Mouse (Mus musculus): ENCODE data around the gene Map3k10. TPM values are rescaled to one million over a fixed set of nuclear protein-coding genes. Genes with fewer than 3 reads are reported as not detected.

The Map3k10 gene
- total RNA-seq (2023): 1 to 10 TPM; 4.3 to 7.5 TPM

GRCm38 (mm10) chr7:27674522-27675221 is at the start of gene Map3k10:
Gene Map3k10, minus strand, starts transcription at chr7:27674598.

GRCm38 (mm10) chr7:27688815-27689612 is 14.6 kb upstream of the Map3k10 start, which contains the start of gene Zfp607b:
Gene Zfp607b, plus strand, starts transcription at chr7:27689340.

GRCm38 (mm10) chr7:27653681-27654437 is 20.5 kb downstream of the Map3k10 start, which contains the start of gene Ttc9b:
Gene Ttc9b, plus strand, starts transcription at chr7:27653915.

Other genes starting within 250 kb of the Map3k10 start
- under 1 TPM; 0.11 to 0.61 TPM for gene Sptbn4, start 226.9 kb downstream of the Map3k10 start, total RNA-seq (2023)
- gene Blvrb, start 226.6 kb downstream of the Map3k10 start, total RNA-seq (2023): 10 to 100 TPM; 58.1 to 91.3 TPM
- gene Sertad3, start 200.8 kb downstream of the Map3k10 start, total RNA-seq (2023): 10 to 100 TPM; 21.8 to 24.6 TPM
- 10 to 100 TPM; 30.7 TPM for gene Sertad1, start 187.7 kb downstream of the Map3k10 start, total RNA-seq (2023)
- under 1 TPM; 0.90 to 0.92 TPM for gene Prx, start 175.3 kb downstream of the Map3k10 start, total RNA-seq (2023)
- under 1 TPM; 0.22 to 0.26 TPM for gene Hipk4, start 151.3 kb downstream of the Map3k10 start, total RNA-seq (2023)
- 10 to 100 TPM; 13.9 to 18.2 TPM for gene Pld3, start 121.4 kb downstream of the Map3k10 start, total RNA-seq (2023)
- gene 2310022A10Rik, start 121.4 kb downstream of the Map3k10 start, total RNA-seq (2023): 10 to 100 TPM; 14.1 to 14.2 TPM
- gene Akt2, start 83.0 kb downstream of the Map3k10 start, total RNA-seq (2023): 100 to 1,000 TPM in 1 of 2 experiments, 10 to 100 TPM in 1; 94.7 to 101 TPM
- gene Ttc9b, start 20.7 kb downstream of the Map3k10 start, total RNA-seq (2023): not detected
- under 1 TPM; 0.22 to 0.75 TPM for gene Zfp607b, start 14.7 kb upstream of the Map3k10 start, total RNA-seq (2023)
- gene Zfp60, start 56.8 kb upstream of the Map3k10 start, total RNA-seq (2023): 1 to 10 TPM; 3.8 to 4.8 TPM
- gene Zfp626, start 132.6 kb upstream of the Map3k10 start, total RNA-seq (2023): 1 to 10 TPM; 5.0 to 5.4 TPM
- gene Zfp59, start 164.0 kb upstream of the Map3k10 start, total RNA-seq (2023): 1 to 10 TPM in 1 of 2 experiments, under 1 TPM in 1; 0.94 to 1.2 TPM
- gene Zfp607a, start 182.9 kb upstream of the Map3k10 start, total RNA-seq (2023): 1 to 10 TPM; 3.7 to 4.0 TPM

All from neutrophil, adult 83 days (primary cell).